ENCODE assay signal across 22 mouse cellular contexts in the genomic region with DNA sequence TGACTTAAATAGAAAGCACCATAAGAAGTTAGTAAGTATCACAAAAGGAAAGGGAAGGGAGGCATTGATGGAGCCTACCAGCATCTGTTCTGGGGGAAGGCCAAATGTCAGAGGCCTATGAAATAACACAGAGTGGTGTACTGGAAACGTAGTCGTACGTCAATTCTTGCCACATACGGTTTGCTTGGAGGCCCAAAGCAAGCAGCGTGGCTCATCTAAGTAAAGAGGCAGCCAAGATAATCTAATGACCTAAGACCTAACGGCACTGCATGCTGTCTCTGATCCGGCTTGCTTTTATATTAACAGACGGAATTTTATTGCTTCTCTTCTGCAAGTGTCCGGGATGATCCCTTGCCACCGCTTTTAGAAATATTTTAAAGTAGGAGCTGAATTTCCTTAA.
DNase-seq lines count a peak whose midpoint lies in the region; ATAC-seq and TF ChIP-seq lines count a peak whose summit lies in the region.
"Had no signal": no experiment of that assay in that cellular context is flagged by ENCODE, and none has a peak within 500 bp of the region (broad histone marks: within the 10 kb centered on the region; RNA-seq: fewer than 3 reads in every experiment).

No protein-coding gene starts in this region.

- TF ChIP-seq CTCF in gastrocnemius, adult 2 months (IDR thresholded peaks at IDR 0.05), result no peak
- TF ChIP-seq CTCF in lung, postnatal 0 days (IDR thresholded peaks at IDR 0.05), result no peak

- TF ChIP-seq EP300 in lung, postnatal 0 days (IDR thresholded peaks at IDR 0.05), result no peak

- intact Hi-C loops in gastrocnemius, adult 2 months (cut with DNase I), result no loop called here
- intact Hi-C loops in gastrocnemius, postnatal 36 days (cut with DNase I), result no loop called here
- intact Hi-C loops in heart, postnatal 25 days (cut with DNase I), result no loop called here

- H3K36me3 ChIP-seq in heart, embryonic 13.5 days, result 0 out of 2 replicates have a peak, but pooled peaks cover 6% of the 10 kb centered on the region
- no peaks in the 10 kb centered on the region for H3K36me3 ChIP-seq in lung, postnatal 0 days (ENCODE audit: insufficient read depth, low read length)
- H3K36me3 ChIP-seq in hindbrain, embryonic 11.5 days (ENCODE audit: control insufficient read depth, insufficient read depth, low read length), result no peaks in the 10 kb centered on the region
- H3K36me3 ChIP-seq: embryonic facial prominence, embryonic 12.5 days; forebrain, embryonic 15.5 days; G1E; heart, embryonic 15.5 days; hindbrain, embryonic 10.5 days; hindbrain, embryonic 15.5 days had no signal

- no peak for ATAC-seq in heart, embryonic 13.5 days (ENCODE audit: extremely low read depth, insufficient number of reproducible peaks, low FRiP score, low TSS enrichment)
- peak; percentile 41; the same call in 1 of the 2 replicates for ATAC-seq in lung, postnatal 0 days
- ATAC-seq in hindbrain, embryonic 11.5 days (ENCODE audit: low FRiP score), result no peak
- ATAC-seq: CD4-positive, CD25-positive, alpha-beta regulatory T cell, adult 4 months; forebrain, embryonic 15.5 days had no signal

- DNase-seq in gastrocnemius, adult 2 months, result no peak
- DNase-seq in gastrocnemius, postnatal 36 days, result no peak
- DNase-seq in heart, postnatal 25 days (ENCODE audit: low spot score), result no peak
- DNase-seq in lung, postnatal 0 days (ENCODE audit: low spot score), result peak; percentile 47
- no peak for DNase-seq in lung, postnatal 25 days (ENCODE audit: low spot score)
- DNase-seq in hindbrain, embryonic 11.5 days (ENCODE audit: low spot score), result no peak
- DNase-seq: adrenal gland, postnatal 10 days; B cell, adult 2 months; cerebellum, adult 11 months; cerebellum, adult 8-10 months; cerebellum, postnatal 14 days; gastrocnemius, postnatal 10 days; kidney, adult 11 months; kidney, adult 9 months had no signal

- peak overlapping the region; percentile 35; the same call in 1 of the 2 replicates for H3K27ac ChIP-seq in gastrocnemius, adult 2 months
- H3K27ac ChIP-seq in heart, embryonic 13.5 days (replicated peaks), result peak overlapping the region; percentile 32; the same call in 1 of the 2 replicates
- H3K27ac ChIP-seq in lung, postnatal 0 days (ENCODE audit: low read length), result no peak overlapping the region
- no peak overlapping the region for H3K27ac ChIP-seq in hindbrain, embryonic 11.5 days (ENCODE audit: low read depth, low read length)
- H3K27ac ChIP-seq: embryonic facial prominence, embryonic 12.5 days; forebrain, embryonic 15.5 days; heart, embryonic 15.5 days; hindbrain, embryonic 10.5 days; hindbrain, embryonic 15.5 days had no signal

- no peak overlapping the region for H3K9ac ChIP-seq in heart, embryonic 13.5 days
- H3K9ac ChIP-seq in lung, postnatal 0 days (replicated peaks; ENCODE audit: low read depth), result no peak overlapping the region
- H3K9ac ChIP-seq in hindbrain, embryonic 11.5 days (ENCODE audit: low read depth, low read length), result no peak overlapping the region
- H3K9ac ChIP-seq: embryonic facial prominence, embryonic 12.5 days; forebrain, embryonic 15.5 days; heart, embryonic 15.5 days; hindbrain, embryonic 15.5 days had no signal

- no peak overlapping the region for H3K4me2 ChIP-seq in heart, embryonic 13.5 days
- H3K4me2 ChIP-seq in lung, postnatal 0 days (replicated peaks; ENCODE audit: low read depth, low read length), result no peak overlapping the region
- no peak overlapping the region for H3K4me2 ChIP-seq in hindbrain, embryonic 11.5 days (replicated peaks; ENCODE audit: low read depth, low read length)
- H3K4me2 ChIP-seq: embryonic facial prominence, embryonic 12.5 days; forebrain, embryonic 15.5 days; heart, embryonic 15.5 days; hindbrain, embryonic 15.5 days had no signal

- H3K9me3 ChIP-seq in heart, embryonic 13.5 days, result no peaks in the 10 kb centered on the region
- H3K9me3 ChIP-seq in lung, postnatal 0 days (ENCODE audit: low read length), result no peaks in the 10 kb centered on the region
- H3K9me3 ChIP-seq in hindbrain, embryonic 11.5 days (ENCODE audit: control insufficient read depth, low read length), result no peaks in the 10 kb centered on the region
- H3K9me3 ChIP-seq: embryonic facial prominence, embryonic 12.5 days; forebrain, embryonic 15.5 days; G1E; heart, embryonic 15.5 days; hindbrain, embryonic 10.5 days; hindbrain, embryonic 15.5 days had no signal

- no peaks in the 10 kb centered on the region for H3K27me3 ChIP-seq in heart, embryonic 13.5 days (replicated peaks)
- H3K27me3 ChIP-seq in lung, postnatal 0 days (replicated peaks; ENCODE audit: insufficient read depth, low read length), result no peaks in the 10 kb centered on the region
- H3K27me3 ChIP-seq in hindbrain, embryonic 11.5 days (ENCODE audit: control insufficient read depth, insufficient read depth, low read length), result no peaks in the 10 kb centered on the region
- H3K27me3 ChIP-seq: embryonic facial prominence, embryonic 12.5 days; forebrain, embryonic 15.5 days; heart, embryonic 15.5 days; hindbrain, embryonic 15.5 days had no signal

- H3K4me3 ChIP-seq in gastrocnemius, adult 2 months, result no peak overlapping the region
- no peak overlapping the region for H3K4me3 ChIP-seq in heart, embryonic 13.5 days
- no peak overlapping the region for H3K4me3 ChIP-seq in lung, postnatal 0 days (ENCODE audit: low read depth, low read length)
- no peak overlapping the region for H3K4me3 ChIP-seq in hindbrain, embryonic 11.5 days (ENCODE audit: low read depth, low read length)
- H3K4me3 ChIP-seq: embryonic facial prominence, embryonic 12.5 days; forebrain, embryonic 15.5 days; heart, embryonic 15.5 days; hindbrain, embryonic 10.5 days; hindbrain, embryonic 15.5 days had no signal

- H3K4me1 ChIP-seq in heart, embryonic 13.5 days, result peaks cover 48% of the 10 kb centered on the region
- H3K4me1 ChIP-seq in lung, postnatal 0 days (ENCODE audit: insufficient read depth, low read depth, low read length), result 0 out of 2 replicates have a peak, but pooled peaks cover 3% of the 10 kb centered on the region
- H3K4me1 ChIP-seq in hindbrain, embryonic 11.5 days (replicated peaks; ENCODE audit: control insufficient read depth, insufficient read depth, low read length), result no peaks in the 10 kb centered on the region
- H3K4me1 ChIP-seq: embryonic facial prominence, embryonic 12.5 days; forebrain, embryonic 15.5 days; hindbrain, embryonic 10.5 days; hindbrain, embryonic 15.5 days had no signal

- WGBS in heart, embryonic 13.5 days, result 49% methylated on average over 10 of the region's 10 CpGs
- 57% methylated on average over 10 of the region's 10 CpGs for WGBS in lung, postnatal 0 days
- 79% methylated on average over 10 of the region's 10 CpGs for WGBS in hindbrain, embryonic 11.5 days

Comparison
In these comparisons a context has a peak if more than half of its experiments do, and no peak if none do; other contexts are left out.
1. H3K27ac ChIP-seq: peak in gastrocnemius, adult 2 months (single experiment) and heart, embryonic 13.5 days (single experiment); none in lung, postnatal 0 days (single experiment) and hindbrain, embryonic 11.5 days (single experiment).